Mouse (Mus musculus) hindbrain, embryonic 14.5 days (tissue): Measurements from ENCODE around the gene Pip5k1c. TPM values are rescaled to one million over a fixed set of nuclear protein-coding genes. Genes with fewer than 3 reads are reported as not detected.

Experiments
- ATAC-seq: fragments of 200-750 bp; cut with Nextera tagmentation; 2 replicates; pipeline ENCODE4 v1.8.0; 2017; ENCODE audit warnings: moderate number of reproducible peaks, mild to moderate bottlenecking, moderate TSS enrichment, moderate library complexity; ENCODE audit not compliant: low FRiP score
- DNase-seq: peaks from one replicate; pipeline ENCODE4 v3.0.0-alpha.2; 2015; ENCODE audit warnings: low spot score
- H3K27ac ChIP-seq: fragments of 300-500 bp; sonication (generic); 2 replicates; pipeline ENCODE4 v1.5.1; 2014; ENCODE audit warnings: mild to moderate bottlenecking, moderate library complexity
- H3K27me3 ChIP-seq: fragments of 300-500 bp; sonication (generic); 2 replicates; pipeline ENCODE4 v1.6.1; 2014; ENCODE audit warnings: mild to moderate bottlenecking, low read length, mixed read lengths; ENCODE audit not compliant: control insufficient read depth, insufficient read depth
- H3K36me3 ChIP-seq: fragments of 300-500 bp; sonication (generic); replicated peaks from 2 replicates; pipeline ENCODE4 v1.6.1; 2014; ENCODE audit not compliant: control insufficient read depth, insufficient read depth
- H3K4me1 ChIP-seq: fragments of 300-500 bp; sonication (generic); replicated peaks from 2 replicates; pipeline ENCODE4 v1.6.1; 2014; ENCODE audit warnings: antibody characterized with exemption, low read length, mixed read lengths; ENCODE audit not compliant: control insufficient read depth, insufficient read depth
- H3K4me2 ChIP-seq: fragments of 300-500 bp; sonication (generic); replicated peaks from 2 replicates; pipeline ENCODE4 v1.6.1; 2014; ENCODE audit warnings: mild to moderate bottlenecking, moderate library complexity
- H3K4me3 ChIP-seq: fragments of 300-500 bp; sonication (generic); replicated peaks from 2 replicates; pipeline ENCODE4 v1.5.1; 2014; ENCODE audit warnings: mild to moderate bottlenecking, low read length
- H3K9ac ChIP-seq: fragments of 300-500 bp; sonication (generic); 2 replicates; pipeline ENCODE4 v1.6.1; 2014
- H3K9me3 ChIP-seq: fragments of 300-500 bp; sonication (generic); 2 replicates; pipeline ENCODE4 v1.6.1; 2016; ENCODE audit warnings: low read length; ENCODE audit not compliant: control insufficient read depth
- WGBS: fragments of 180-500 bp; shearing (Covaris S2); extraction: QIAGEN DNeasy Blood & Tissue Kit; methylation state at CpG from one replicate; pipeline ENCODE4 v1.1.7; 2014; 5-methylcytosine and 5-hydroxymethylcytosine counted together
- polyA plus RNA-seq: library from polyadenylated mRNA; unstranded; fragments of >200 nt; fragmentation: Nextera tagmentation; extraction: Ambion mirVana; gene quantifications from 2 replicates; pipeline ENCODE4 v1.2.1, GENCODE M21; 2014

Gene Pip5k1c
- polyA plus RNA-seq, 1 experiment from 2014 or later = 137 TPM

- WGBS = 2% methylated on average over 58 of the region's 62 CpGs
- H3K9me3 ChIP-seq = peaks cover 4% of the 10 kb centered on the region; the same call in 1 of the 2 replicates
- H3K27ac ChIP-seq = no peak overlapping the region
- peaks cover 5% of the 10 kb centered on the region for H3K36me3 ChIP-seq
- H3K4me1 ChIP-seq = peaks cover 19% of the 10 kb centered on the region; the same call in 1 of the 2 replicates
- ATAC-seq (no peak), DNase-seq (no peak)
- H3K4me2 ChIP-seq = peak overlapping the region; percentile 89
- H3K27me3 ChIP-seq = peaks cover 40% of the 10 kb centered on the region
- peak overlapping the region; percentile 64 for H3K9ac ChIP-seq
- H3K4me3 ChIP-seq = peak overlapping the region; percentile 42
Observed at GRCm38 (mm10) chr10:81257158-81258039, 35.4 kb upstream of the Pip5k1c start.

- 37% methylated on average over 21 of the region's 21 CpGs for WGBS
- Histone ChIP-seq H3K4me2 (0 out of 2 replicates have a peak overlapping the region, but pooled peaks have one; percentile 9), H3K4me3 (no peak overlapping the region)
Observed at GRCm38 (mm10) chr10:81259225-81259884, 33.4 kb upstream of the Pip5k1c start.

GRCm38 (mm10) chr10:81261025-81261424 is 31.7 kb upstream of the Pip5k1c start:
- DNase-seq (no peak), ATAC-seq (no peak)
- peaks cover 18% of the 10 kb centered on the region for H3K4me1 ChIP-seq
- WGBS = 89% methylated on average over 4 of the region's 4 CpGs
- no peak overlapping the region for H3K4me3 ChIP-seq
- peaks cover 33% of the 10 kb centered on the region for H3K27me3 ChIP-seq
- no peak overlapping the region for H3K27ac ChIP-seq
- H3K9me3 ChIP-seq = peaks cover 4% of the 10 kb centered on the region; the same call in 1 of the 2 replicates
- peaks cover 30% of the 10 kb centered on the region for H3K36me3 ChIP-seq
- no peak overlapping the region for H3K9ac ChIP-seq
- no peak overlapping the region for H3K4me2 ChIP-seq

More at GRCm38 (mm10) chr10:81259225-81259884, 33.4 kb upstream of the Pip5k1c start:
- Histone ChIP-seq H3K4me1 (peaks cover 10% of the 10 kb centered on the region; the same call in 1 of the 2 replicates), H3K9ac (0 out of 2 replicates have a peak overlapping the region, but pooled peaks have one; percentile 31), H3K27ac (no peak overlapping the region), H3K9me3 (peaks cover 4% of the 10 kb centered on the region; the same call in 1 of the 2 replicates), H3K27me3 (peaks cover 36% of the 10 kb centered on the region), H3K36me3 (peaks cover 23% of the 10 kb centered on the region)
- ATAC-seq (peak; percentile 19; the same call in 1 of the 2 replicates), DNase-seq (no peak)

- Histone ChIP-seq H3K4me3 (peak overlapping the region; percentile 52; the same call in 1 of the 2 replicates), H3K9me3 (peaks cover 2% of the 10 kb centered on the region; the same call in 1 of the 2 replicates), H3K4me2 (peak overlapping the region; percentile 68), H3K27ac (no peak overlapping the region), H3K27me3 (no peaks in the 10 kb centered on the region), H3K9ac (peak overlapping the region; percentile 70), H3K4me1 (peaks cover 25% of the 10 kb centered on the region), H3K36me3 (peaks cover 30% of the 10 kb centered on the region)
- DNase-seq = no peak
- 93% methylated on average over 8 of the region's 8 CpGs for WGBS
- no peak for ATAC-seq
Observed at GRCm38 (mm10) chr10:81265540-81265939, 27.2 kb upstream of the Pip5k1c start.

DNA sequence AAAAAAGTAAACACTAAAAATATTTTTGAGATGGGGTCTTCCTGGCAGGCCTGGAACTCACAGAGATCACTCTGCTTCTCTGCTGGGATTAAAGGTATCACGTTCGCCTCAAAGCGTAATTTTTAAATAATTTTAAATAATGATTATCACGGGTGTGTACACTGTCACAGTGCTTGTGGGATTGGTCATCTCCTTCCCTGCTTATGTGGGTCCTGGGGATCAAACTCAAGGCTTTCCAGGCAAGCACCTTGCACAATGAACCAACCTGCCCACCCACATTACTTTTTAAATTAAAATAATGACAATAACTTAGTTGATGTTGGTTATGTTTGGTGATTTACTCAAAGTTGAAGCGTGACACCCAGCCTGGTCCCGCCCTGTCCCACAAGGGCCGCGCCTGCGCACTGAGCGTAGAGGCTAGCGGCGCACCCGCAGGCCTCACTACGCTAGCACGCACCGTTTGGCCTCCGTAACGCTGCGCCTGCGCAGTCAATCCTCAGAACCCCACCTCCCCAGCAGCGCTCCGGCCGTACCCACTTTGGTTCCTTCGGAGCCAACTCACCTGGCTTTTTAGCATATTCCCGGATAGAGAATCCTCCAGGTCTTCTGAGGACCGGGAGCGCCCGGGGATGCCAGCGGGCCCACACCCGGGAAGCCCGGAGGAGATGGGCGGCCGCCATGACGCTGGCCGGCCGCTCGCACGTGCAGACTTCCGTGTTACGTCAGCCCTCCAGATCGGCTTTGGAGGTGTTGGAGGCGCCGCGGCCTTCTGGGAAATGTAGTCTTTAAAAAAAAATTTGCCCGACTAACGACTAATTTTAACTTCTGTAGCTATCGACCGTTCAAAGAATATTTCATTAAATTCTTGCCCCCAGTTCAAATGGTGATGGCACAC is 26.3 kb upstream of the Pip5k1c start, which contains the start of the genes Mrpl54 and Apba3:
TSS of gene Mrpl54 (minus strand) at position 724 of the 895 bp plus-strand sequence.
TSS of gene Apba3 (plus strand) at position 750 of the 895 bp plus-strand sequence.
- peak; percentile 93 for ATAC-seq
- Histone ChIP-seq H3K27ac (peak within 1 kb of the TSS; percentile 87), H3K4me3 (peak within 1 kb of the TSS; percentile 63), H3K36me3 (peaks cover 37% of the 10 kb centered on the region), H3K27me3 (no peaks in the 10 kb centered on the region), H3K4me2 (peak within 1 kb of the TSS; percentile 82), H3K9ac (peak within 1 kb of the TSS; percentile 79), H3K9me3 (no peaks in the 10 kb centered on the region), H3K4me1 (peaks cover 25% of the 10 kb centered on the region)
- DNase-seq = peak; percentile 96
- under 1% methylated on average over 48 of the region's 48 CpGs for WGBS

DNA sequence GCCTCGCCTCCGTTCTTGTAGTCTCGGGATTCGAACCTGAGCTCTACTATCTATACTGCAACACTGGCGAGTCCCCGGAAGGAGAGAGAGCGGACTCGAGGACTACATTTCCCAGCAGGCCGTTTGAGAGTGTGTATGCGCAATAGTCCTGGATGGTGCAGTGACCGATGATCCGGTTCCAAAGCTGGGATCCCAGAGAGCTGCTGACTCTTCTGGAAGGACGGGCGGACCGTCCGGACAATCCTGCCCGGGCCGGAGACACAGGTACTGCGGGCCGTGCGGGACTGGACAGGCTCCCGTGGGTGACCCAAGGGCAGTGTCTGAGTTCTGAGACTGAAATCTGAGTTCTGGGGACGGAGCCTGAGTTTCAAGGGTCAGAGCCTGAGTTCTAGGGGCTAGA is 24.7 kb upstream of the Pip5k1c start:
- Histone ChIP-seq H3K4me1 (peaks cover 25% of the 10 kb centered on the region), H3K27ac (peak overlapping the region; percentile 12; the same call in 1 of the 2 replicates), H3K4me2 (peak overlapping the region; percentile 82), H3K4me3 (peak overlapping the region; percentile 63), H3K9me3 (no peaks in the 10 kb centered on the region), H3K36me3 (peaks cover 41% of the 10 kb centered on the region), H3K9ac (peak overlapping the region; percentile 79), H3K27me3 (no peaks in the 10 kb centered on the region)
- DNase-seq (peak; percentile 84), ATAC-seq (peak; percentile 52; the same call in 1 of the 2 replicates)
- 2% methylated on average over 23 of the region's 23 CpGs for WGBS

- peaks cover 25% of the 10 kb centered on the region for H3K4me1 ChIP-seq
- no peaks in the 10 kb centered on the region for H3K27me3 ChIP-seq
- peak overlapping the region; percentile 82 for H3K4me2 ChIP-seq
- no peak for ATAC-seq
- H3K27ac ChIP-seq = no peak overlapping the region
- H3K9me3 ChIP-seq = no peaks in the 10 kb centered on the region
- WGBS = 85% methylated on average over 16 of the region's 16 CpGs
- H3K36me3 ChIP-seq = peaks cover 43% of the 10 kb centered on the region
- H3K4me3 ChIP-seq = peak overlapping the region; percentile 63
- DNase-seq = no peak
- peak overlapping the region; percentile 79 for H3K9ac ChIP-seq
Observed at GRCm38 (mm10) chr10:81268643-81269412, 23.9 kb upstream of the Pip5k1c start.

GRCm38 (mm10) chr10:81272356-81272755 is 20.4 kb upstream of the Pip5k1c start:
- Histone ChIP-seq H3K27me3 (no peaks in the 10 kb centered on the region), H3K4me2 (no peak overlapping the region), H3K4me1 (peaks cover 14% of the 10 kb centered on the region), H3K9me3 (no peaks in the 10 kb centered on the region), H3K4me3 (no peak overlapping the region), H3K27ac (no peak overlapping the region), H3K36me3 (peaks cover 31% of the 10 kb centered on the region), H3K9ac (no peak overlapping the region)
- ATAC-seq (no peak), DNase-seq (no peak)
- 95% methylated on average over 20 of the region's 21 CpGs for WGBS
